Mouse (Mus musculus): ENCODE measurements around the gene Alkbh4.

GRCm38 (mm10) chr5:136170512-136171362 lies 34.8 kb downstream of the Alkbh4 start, which contains the start of gene Orai2:
- no peak for TF ChIP-seq CTCF (IDR thresholded peaks at IDR 0.05; ENCODE audit: insufficient read depth, low read length)
- 0 out of 2 replicates have a peak, but pooled peaks have one; percentile 2 for TF ChIP-seq POLR2A (IDR thresholded peaks at IDR 0.05; ENCODE audit: borderline replicate concordance, extremely low read depth, low read depth, low read length)

Measured in lung, adult 2 months (tissue).